Mouse (Mus musculus) liver, adult 2 months (tissue): ENCODE measurements around the gene Syngr1. TPM values are rescaled to one million over a fixed set of nuclear protein-coding genes. Genes with fewer than 3 reads are reported as not detected.

ENCODE experiments used
- DNase-seq: peaks from one replicate; pipeline ENCODE4 v3.0.0-alpha.2; 2011; ENCODE audit warnings: low read depth, low spot score; ENCODE audit errors: extremely low read depth
- H3K27ac ChIP-seq: fragments of 200-500 bp; replicated peaks from 2 replicates; pipeline ENCODE4 v1.5.1; 2012; ENCODE audit warnings: low read depth, mild to moderate bottlenecking, control low read depth, inconsistent platforms, low read length; ENCODE audit not compliant: insufficient read depth
- H3K27me3 ChIP-seq: fragments of 200-500 bp; 2 replicates; pipeline ENCODE4 v1.6.1; 2012; ENCODE audit warnings: mild to moderate bottlenecking, moderate library complexity, low read length, inconsistent platforms; ENCODE audit not compliant: control insufficient read depth, insufficient read depth
- H3K36me3 ChIP-seq: fragments of 200-500 bp; 2 replicates; pipeline ENCODE4 v1.6.1; 2012; ENCODE audit warnings: low read length, inconsistent platforms; ENCODE audit not compliant: control insufficient read depth, insufficient read depth
- H3K4me1 ChIP-seq: fragments of 200-500 bp; 2 replicates; pipeline ENCODE4 v1.6.1; 2011; ENCODE audit warnings: low read length; ENCODE audit not compliant: control insufficient read depth, insufficient read depth
- H3K4me3 ChIP-seq: fragments of 200-500 bp; 2 replicates; pipeline ENCODE4 v1.5.1; 2011; ENCODE audit warnings: low read depth, mild to moderate bottlenecking, control low read depth, low read length, moderate library complexity; ENCODE audit not compliant: insufficient read depth
- H3K79me2 ChIP-seq: fragments of 200-500 bp; 2 replicates; pipeline ENCODE4 v1.6.1; 2012; ENCODE audit warnings: inconsistent platforms, mild to moderate bottlenecking, low read length, moderate library complexity; ENCODE audit not compliant: control insufficient read depth, insufficient read depth
- H3K9ac ChIP-seq: fragments of 200-500 bp; 2 replicates; pipeline ENCODE4 v1.6.1; 2012; ENCODE audit warnings: low read depth, mild to moderate bottlenecking, control low read depth, inconsistent platforms, low read length
- CTCF ChIP-seq: fragments of 200-500 bp; IDR thresholded peaks from 2 replicates; pipeline ENCODE4 v1.5.1; 2011; ENCODE audit warnings: low read depth, low read length, control low read depth
- POLR2A ChIP-seq: fragments of 200-500 bp; IDR thresholded peaks from 2 replicates; pipeline ENCODE4 v1.6.1; 2011; ENCODE audit warnings: low read length, control low read depth; ENCODE audit not compliant: insufficient read depth; ENCODE audit errors: extremely low read depth
- WGBS: fragments of 180-500 bp; shearing (Covaris S2); methylation state at CpG from one replicate; pipeline ENCODE4 v1.1.7; 2018; 5-methylcytosine and 5-hydroxymethylcytosine counted together
- polyA plus RNA-seq: library from polyadenylated mRNA; depleted of rRNA; stranded (reverse); fragments of >200 nt; gene quantifications from 2 replicates; pipeline ENCODE4 v1.2.3, GENCODE M21; 2012
- total RNA-seq: library from RNA; depleted of rRNA; stranded (reverse); fragments of >200 nt; gene quantifications from 2 replicates; pipeline ENCODE4 v1.2.3, GENCODE M21; 2014

The Syngr1 gene
- total and polyA plus RNA-seq, 2 experiments = 0.28 to 1.6 TPM

DNA sequence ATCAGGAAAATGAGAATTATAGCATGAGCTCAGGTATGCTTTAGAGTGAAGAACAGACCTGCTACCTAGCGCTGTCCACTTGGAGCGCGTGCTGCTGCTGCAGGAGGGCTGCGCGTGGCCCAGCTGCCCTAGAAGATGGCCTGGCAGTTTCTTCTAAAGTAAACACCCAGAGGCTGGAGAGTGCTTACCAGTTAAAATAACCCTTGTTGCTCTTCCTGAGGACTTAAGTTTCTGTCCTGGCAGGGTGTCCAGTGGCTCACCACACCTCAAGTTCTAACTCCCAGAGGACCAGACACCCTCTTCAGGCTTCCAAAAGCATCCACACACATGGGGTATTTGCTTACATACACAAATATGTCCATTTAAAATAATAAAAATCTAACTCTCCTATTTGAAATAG, 54.3 kb downstream of the Syngr1 start:
- no peaks in the 10 kb centered on the region for H3K27me3 ChIP-seq
- no peaks in the 10 kb centered on the region; the same call in 1 of the 2 replicates for H3K79me2 ChIP-seq
- no peaks in the 10 kb centered on the region for H3K4me1 ChIP-seq
- no peaks in the 10 kb centered on the region for H3K36me3 ChIP-seq
- H3K4me3 ChIP-seq = no peak overlapping the region
- DNase-seq = no peak
- TF ChIP-seq POLR2A (no peak), CTCF (no peak)
- WGBS = 92% methylated on average over 5 of the region's 5 CpGs
- no peak overlapping the region for H3K9ac ChIP-seq
- no peak overlapping the region for H3K27ac ChIP-seq

DNA sequence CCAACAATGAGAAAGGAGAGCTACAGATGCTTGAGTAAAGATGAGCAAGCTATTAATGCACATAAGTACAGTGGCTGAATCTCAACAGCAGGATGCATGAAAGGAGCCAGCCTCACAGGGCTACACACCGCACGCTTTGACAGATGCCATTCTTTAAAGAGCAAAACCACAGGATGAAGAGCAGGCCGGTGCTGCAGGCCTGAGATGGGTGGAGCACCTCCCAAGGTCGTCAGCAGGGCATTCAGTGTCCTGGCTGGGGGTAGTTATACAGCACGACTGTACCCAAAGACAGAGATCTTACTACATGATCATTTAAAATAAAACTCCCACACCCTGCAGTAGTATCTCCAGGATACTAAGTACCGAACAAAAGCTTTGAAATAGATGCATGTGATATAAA, 55.0 kb downstream of the Syngr1 start:
- no peak for DNase-seq
- H3K79me2 ChIP-seq = no peaks in the 10 kb centered on the region; the same call in 1 of the 2 replicates
- H3K27me3 ChIP-seq = no peaks in the 10 kb centered on the region
- no peaks in the 10 kb centered on the region for H3K36me3 ChIP-seq
- H3K27ac ChIP-seq = no peak overlapping the region
- no peak for TF ChIP-seq POLR2A
- TF ChIP-seq CTCF = no peak
- WGBS = 75% methylated on average over 6 of the region's 6 CpGs
- H3K4me3 ChIP-seq = no peak overlapping the region
- no peak overlapping the region for H3K9ac ChIP-seq
- H3K4me1 ChIP-seq = no peaks in the 10 kb centered on the region

DNA sequence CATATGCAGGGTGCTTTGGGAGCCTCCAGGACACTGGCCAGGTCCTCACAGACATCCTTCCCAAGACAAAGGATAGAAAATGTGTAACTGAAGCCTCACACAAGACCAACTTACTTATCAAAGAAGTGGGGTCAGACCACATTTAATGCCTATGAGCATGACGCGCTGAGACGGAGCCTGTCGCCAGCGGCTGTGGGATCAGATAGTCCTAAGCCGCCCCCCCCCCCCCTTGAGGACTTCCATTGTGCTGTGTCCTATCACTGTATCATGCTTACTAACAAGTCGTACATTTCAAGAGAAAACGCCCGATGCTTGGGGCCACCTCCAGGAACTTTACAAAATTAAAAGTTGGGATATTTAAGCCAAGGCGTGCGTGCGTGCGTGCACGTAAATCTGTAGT, 56.0 kb downstream of the Syngr1 start:
- Histone ChIP-seq H3K9ac (no peak overlapping the region), H3K27me3 (no peaks in the 10 kb centered on the region), H3K36me3 (no peaks in the 10 kb centered on the region), H3K79me2 (no peaks in the 10 kb centered on the region), H3K4me3 (no peak overlapping the region), H3K27ac (no peak overlapping the region), H3K4me1 (no peaks in the 10 kb centered on the region)
- TF ChIP-seq CTCF (no peak), POLR2A (no peak)
- DNase-seq = no peak
- WGBS = 83% methylated on average over 14 of the region's 14 CpGs

DNA sequence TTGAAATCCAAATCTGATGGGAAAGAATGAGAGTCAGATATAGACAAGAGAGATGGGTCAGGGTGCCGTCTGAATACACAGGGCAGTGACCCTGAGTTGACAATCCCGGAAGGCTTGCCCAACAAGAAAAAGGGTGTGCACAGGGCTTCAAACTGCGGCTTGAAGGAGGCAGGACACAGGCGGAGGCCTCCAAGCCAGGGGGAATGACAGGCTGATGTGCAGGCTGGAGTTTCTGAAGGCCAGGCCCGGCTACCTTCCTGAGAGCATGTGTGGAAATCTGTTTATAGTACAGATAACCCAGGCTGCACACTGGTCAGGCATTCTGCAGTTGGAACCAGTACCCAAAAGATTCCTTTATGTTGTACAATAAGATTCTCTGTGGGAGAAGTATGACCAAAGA, 56.4 kb downstream of the Syngr1 start:
- Histone ChIP-seq H3K27ac (no peak overlapping the region), H3K27me3 (no peaks in the 10 kb centered on the region), H3K79me2 (no peaks in the 10 kb centered on the region), H3K9ac (no peak overlapping the region), H3K36me3 (no peaks in the 10 kb centered on the region), H3K4me1 (no peaks in the 10 kb centered on the region), H3K4me3 (no peak overlapping the region)
- no peak for DNase-seq
- no peak for TF ChIP-seq POLR2A
- TF ChIP-seq CTCF = no peak
- WGBS = 51% methylated on average over 5 of the region's 5 CpGs

DNA sequence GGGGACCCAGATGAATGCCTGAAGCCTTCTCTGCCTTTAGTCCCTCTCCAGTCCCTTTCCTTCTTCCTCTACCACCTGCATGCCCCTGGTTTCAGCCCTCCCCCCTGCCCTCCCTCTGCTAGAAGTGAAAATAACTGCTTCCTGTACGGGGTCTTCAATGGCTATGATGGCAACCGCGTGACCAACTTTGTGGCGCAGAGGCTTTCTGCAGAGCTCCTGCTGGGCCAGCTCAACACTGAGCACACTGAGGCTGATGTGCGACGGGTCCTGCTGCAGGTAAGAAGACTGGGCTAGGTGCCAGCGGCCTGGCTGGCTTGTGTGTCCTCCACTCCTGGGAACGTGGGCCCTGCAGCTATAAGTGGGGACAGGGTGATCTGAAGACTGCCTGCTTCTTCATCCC, 57.4 kb downstream of the Syngr1 start:
- Histone ChIP-seq H3K79me2 (no peaks in the 10 kb centered on the region), H3K4me1 (no peaks in the 10 kb centered on the region), H3K9ac (no peak overlapping the region), H3K27ac (no peak overlapping the region), H3K27me3 (no peaks in the 10 kb centered on the region), H3K4me3 (no peak overlapping the region), H3K36me3 (no peaks in the 10 kb centered on the region)
- 83% methylated on average over 8 of the region's 8 CpGs for WGBS
- DNase-seq = no peak
- no peak for TF ChIP-seq CTCF

DNA sequence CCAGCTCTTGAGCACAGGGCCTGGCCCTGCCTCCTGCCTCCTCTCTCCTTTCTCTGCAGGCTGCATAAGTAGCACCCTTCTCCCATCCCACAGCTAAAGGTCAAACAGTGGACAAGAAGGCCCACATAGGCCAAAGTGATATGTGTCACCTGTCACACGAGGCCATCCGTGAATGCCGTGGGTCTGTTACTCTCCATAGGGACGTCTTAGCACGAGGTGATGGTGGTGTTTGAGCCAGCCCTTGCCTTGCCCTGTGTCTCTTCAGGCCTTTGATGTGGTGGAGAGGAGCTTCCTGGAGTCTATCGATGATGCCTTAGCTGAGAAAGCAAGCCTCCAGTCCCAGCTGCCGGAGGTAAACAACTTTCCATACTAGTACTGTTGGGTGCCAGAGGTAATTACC, 58.4 kb downstream of the Syngr1 start:
- Histone ChIP-seq H3K36me3 (no peaks in the 10 kb centered on the region), H3K4me1 (no peaks in the 10 kb centered on the region), H3K27me3 (no peaks in the 10 kb centered on the region), H3K4me3 (no peak overlapping the region), H3K27ac (no peak overlapping the region), H3K9ac (no peak overlapping the region), H3K79me2 (no peaks in the 10 kb centered on the region)
- no peak for DNase-seq
- WGBS = 93% methylated on average over 7 of the region's 7 CpGs
- TF ChIP-seq CTCF (no peak), POLR2A (no peak)
